Mouse (Mus musculus): ENCODE data around the gene Tst. TPM values are rescaled to one million over a fixed set of nuclear protein-coding genes. Genes with fewer than 3 reads are reported as not detected.

The Tst gene
- polyA plus RNA-seq, 1 experiment from 2014 or later: 12.0 TPM

DNA sequence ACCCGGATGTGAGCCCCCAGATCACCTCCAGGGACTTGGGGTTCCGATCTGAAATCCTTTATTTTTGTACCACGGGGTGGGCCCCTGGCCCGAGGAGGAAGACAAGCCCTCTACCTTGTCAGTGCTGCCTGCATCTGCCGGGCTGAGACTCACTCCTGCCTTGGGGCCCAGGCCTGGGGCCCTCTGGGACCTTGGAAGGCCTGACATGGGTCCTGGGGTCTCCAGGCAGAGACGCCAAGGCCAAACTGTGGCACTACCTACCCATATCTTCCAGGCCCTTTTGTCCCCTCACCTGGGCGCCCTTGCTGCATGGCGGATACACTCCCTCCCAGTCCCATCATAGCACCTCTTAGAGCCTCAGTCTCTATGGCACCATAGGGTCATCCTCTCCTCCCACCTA lies 32.8 kb upstream of the Tst start:
- Histone ChIP-seq H3K36me3 (ENCODE audit: poor library complexity, severe bottlenecking) (peaks cover 32% of the 10 kb centered on the region), H3K4me3 (no peak overlapping the region), H3K27me3 (no peaks in the 10 kb centered on the region), H3K4me1 (peaks cover 48% of the 10 kb centered on the region), H3K9me3 (replicated peaks) (no peaks in the 10 kb centered on the region), H3K4me2 (no peak overlapping the region), H3K27ac (no peak overlapping the region), H3K9ac (no peak overlapping the region)
- 52% methylated on average over 8 of the region's 8 CpGs for WGBS
- ATAC-seq: no peak

DNA sequence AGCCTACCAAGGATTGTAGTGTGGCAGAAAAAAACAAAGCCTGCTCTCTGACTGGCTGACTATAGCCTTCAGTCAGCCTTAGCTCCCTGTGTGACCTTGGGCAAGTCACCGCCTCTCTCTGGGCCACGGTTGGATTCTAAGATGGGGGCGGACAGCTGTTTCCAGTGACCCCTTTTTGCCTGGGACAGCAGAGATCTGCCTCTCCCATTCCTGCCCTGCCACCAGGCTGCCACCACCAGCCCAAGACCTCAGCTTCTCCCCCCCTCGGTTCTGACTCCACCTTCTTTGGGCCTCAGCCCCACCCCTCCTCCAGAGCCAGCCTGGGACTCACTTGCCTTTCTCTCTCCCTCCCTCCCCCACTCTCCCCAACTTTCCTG lies 32.3 kb upstream of the Tst start:
- H3K9me3 ChIP-seq (replicated peaks): no peaks in the 10 kb centered on the region
- H3K4me2 ChIP-seq: no peak overlapping the region
- ATAC-seq: no peak
- WGBS: 46% methylated on average over 4 of the region's 4 CpGs
- H3K36me3 ChIP-seq (ENCODE audit: poor library complexity, severe bottlenecking): peaks cover 37% of the 10 kb centered on the region
- H3K4me3 ChIP-seq: no peak overlapping the region
- H3K27me3 ChIP-seq: no peaks in the 10 kb centered on the region
- H3K9ac ChIP-seq: no peak overlapping the region
- no peak overlapping the region for H3K27ac ChIP-seq
- H3K4me1 ChIP-seq: peaks cover 48% of the 10 kb centered on the region

DNA sequence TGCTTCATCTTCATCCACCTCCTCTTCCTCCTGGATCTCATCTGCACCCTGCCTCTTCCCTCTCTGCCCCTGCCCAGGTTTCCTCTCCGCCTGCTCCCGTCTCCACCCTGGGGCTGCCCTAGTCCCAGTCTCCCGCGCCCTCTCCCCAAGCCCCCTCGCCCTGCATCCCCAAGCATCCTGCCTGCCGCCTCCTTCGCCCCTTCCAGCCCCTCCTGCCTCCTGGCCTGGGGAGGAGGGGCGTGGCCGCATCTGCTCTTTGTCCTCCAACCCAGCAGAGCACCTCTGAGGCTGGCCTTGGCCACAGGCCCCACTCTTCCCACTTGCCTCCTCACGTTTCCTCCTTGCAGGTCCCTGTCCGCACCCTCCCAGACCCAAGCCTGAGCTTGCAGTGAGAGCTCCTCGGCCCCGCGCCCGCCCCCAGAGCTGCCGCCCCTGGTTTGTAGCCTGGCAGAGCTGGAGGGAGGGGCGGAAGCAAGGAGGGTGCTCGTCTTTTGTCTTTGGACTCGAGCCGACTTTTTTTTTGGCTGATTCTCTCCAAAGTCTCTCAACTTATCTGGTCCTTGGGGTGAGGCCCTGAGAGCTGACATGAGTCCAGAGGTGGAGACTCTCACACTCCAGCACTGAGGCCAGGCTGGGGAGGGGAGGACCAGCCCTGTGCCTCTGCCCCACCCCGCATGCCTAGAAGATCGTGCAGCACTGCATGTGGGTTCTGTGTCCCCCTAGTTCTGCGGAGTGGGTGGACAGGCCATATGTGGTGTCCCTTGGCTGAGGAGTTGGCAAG lies 31.7 kb upstream of the Tst start:
- no peaks in the 10 kb centered on the region for H3K9me3 ChIP-seq (replicated peaks)
- H3K27me3 ChIP-seq: no peaks in the 10 kb centered on the region
- H3K4me3 ChIP-seq: peak overlapping the region; percentile 30
- peaks cover 42% of the 10 kb centered on the region for H3K36me3 ChIP-seq (ENCODE audit: poor library complexity, severe bottlenecking)
- H3K4me1 ChIP-seq: peaks cover 48% of the 10 kb centered on the region
- peak overlapping the region; percentile 62 for H3K9ac ChIP-seq
- peak; percentile 33 for ATAC-seq
- WGBS: 12% methylated on average over 22 of the region's 23 CpGs
- peak overlapping the region; percentile 75 for H3K27ac ChIP-seq
- H3K4me2 ChIP-seq: peak overlapping the region; percentile 65

DNA sequence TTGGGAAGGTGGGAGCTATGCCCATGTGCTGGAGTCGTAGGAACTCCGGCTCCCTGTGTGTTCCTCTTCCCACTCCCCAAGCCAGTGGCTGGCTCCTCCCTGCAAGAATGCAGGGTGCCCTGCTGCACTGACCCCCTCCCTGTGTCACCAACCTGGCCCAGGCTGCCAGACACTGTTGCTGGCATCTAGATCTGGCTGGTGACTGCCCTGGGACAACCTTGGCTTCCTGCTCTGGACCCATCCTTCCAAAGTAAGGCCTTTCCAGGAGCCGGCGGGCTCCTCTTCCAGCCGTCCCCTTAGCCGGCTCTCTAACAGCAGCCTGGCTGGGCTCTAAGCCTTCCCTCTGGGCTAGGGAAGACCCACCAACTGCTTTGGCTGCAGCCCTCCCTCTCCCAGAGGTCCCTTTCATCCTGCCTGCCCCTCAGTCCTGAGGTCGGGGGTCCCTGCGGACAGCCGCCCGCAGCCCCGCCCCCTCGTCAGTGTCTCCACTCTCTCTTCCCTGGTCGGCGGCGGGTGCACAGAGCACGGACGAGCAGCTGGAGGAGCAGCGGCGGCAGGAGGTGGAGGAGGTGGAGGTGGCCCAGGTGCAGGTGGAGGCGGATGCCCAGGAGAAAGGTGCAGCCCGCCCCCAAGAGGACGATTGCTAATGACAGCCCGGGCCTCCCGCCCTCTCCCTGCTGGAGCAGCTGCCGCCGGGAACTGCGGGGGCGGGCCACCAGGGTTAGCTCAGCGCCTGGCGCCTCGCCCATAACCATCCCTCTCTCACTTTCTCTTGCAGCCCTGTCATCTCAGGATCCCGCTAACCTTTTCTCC lies 30.9 kb upstream of the Tst start:
- Histone ChIP-seq H3K4me3 (peak overlapping the region; percentile 30), H3K36me3 (ENCODE audit: poor library complexity, severe bottlenecking) (peaks cover 51% of the 10 kb centered on the region), H3K27me3 (no peaks in the 10 kb centered on the region), H3K4me1 (peaks cover 48% of the 10 kb centered on the region), H3K4me2 (peak overlapping the region; percentile 65), H3K9ac (peak overlapping the region; percentile 62), H3K27ac (peak overlapping the region; percentile 75), H3K9me3 (replicated peaks) (no peaks in the 10 kb centered on the region)
- 11% methylated on average over 25 of the region's 32 CpGs for WGBS
- peak; percentile 73 for ATAC-seq

DNA sequence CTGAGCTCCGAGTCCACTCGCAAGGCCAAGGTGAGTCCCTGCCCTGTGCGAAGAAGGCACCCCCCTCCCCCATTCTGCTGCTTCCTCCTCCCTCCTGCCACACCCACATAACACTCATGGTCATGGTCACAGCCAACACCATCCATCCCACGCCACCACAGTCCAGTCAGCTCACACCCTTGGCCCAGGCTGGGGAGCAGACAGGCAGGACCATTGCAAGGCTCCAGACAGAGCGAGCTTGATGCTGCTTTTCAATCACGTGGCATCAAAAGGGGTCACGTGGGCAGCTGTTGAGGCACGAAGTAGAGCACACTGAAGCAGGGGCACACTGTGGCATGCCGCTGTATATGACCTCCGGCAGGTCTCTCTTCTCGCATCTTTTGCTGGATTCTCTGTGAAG lies 30.0 kb upstream of the Tst start:
- H3K27me3 ChIP-seq: no peaks in the 10 kb centered on the region
- peaks cover 44% of the 10 kb centered on the region for H3K4me1 ChIP-seq
- no peak overlapping the region for H3K27ac ChIP-seq
- no peak overlapping the region for H3K4me2 ChIP-seq
- 86% methylated on average over 11 of the region's 11 CpGs for WGBS
- peaks cover 60% of the 10 kb centered on the region for H3K36me3 ChIP-seq (ENCODE audit: poor library complexity, severe bottlenecking)
- no peak for ATAC-seq
- no peaks in the 10 kb centered on the region for H3K9me3 ChIP-seq (replicated peaks)
- H3K9ac ChIP-seq: no peak overlapping the region
- H3K4me3 ChIP-seq: no peak overlapping the region

DNA sequence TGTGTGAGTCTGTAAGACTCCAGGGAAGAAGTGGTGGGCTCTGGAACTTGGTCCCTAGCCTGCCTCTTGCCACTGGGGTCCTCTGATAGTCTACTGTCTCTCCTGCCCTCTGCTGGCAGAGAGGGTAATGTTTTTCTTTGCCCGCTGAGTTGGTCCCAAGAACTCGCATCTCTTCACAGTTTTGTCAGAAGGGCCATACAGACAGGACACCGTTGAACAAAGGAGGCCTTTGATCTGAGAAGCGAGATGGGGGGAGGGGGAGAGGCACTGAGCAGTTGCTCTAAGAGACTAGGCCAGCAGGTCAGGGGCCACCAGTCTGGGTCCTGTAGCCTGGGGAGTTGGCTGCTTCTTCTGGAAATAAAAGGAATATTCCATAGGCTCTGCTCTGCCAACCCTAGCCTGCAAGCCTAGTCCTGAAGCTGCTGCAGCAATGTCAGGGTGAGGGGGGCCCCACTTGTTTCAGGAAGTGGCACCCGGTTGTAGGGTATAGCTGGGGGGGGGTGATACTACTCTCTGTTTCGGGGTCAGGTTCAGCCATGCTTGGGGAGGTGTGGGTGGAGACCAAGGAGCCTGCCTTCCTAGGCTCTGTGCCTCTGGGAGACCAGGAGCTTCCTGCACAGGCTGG lies 29.3 kb upstream of the Tst start:
- Histone ChIP-seq H3K36me3 (ENCODE audit: poor library complexity, severe bottlenecking) (peaks cover 65% of the 10 kb centered on the region), H3K4me2 (no peak overlapping the region), H3K9ac (no peak overlapping the region), H3K27me3 (no peaks in the 10 kb centered on the region), H3K9me3 (replicated peaks) (no peaks in the 10 kb centered on the region), H3K4me3 (no peak overlapping the region), H3K27ac (no peak overlapping the region), H3K4me1 (peaks cover 48% of the 10 kb centered on the region)
- ATAC-seq: no peak
- WGBS: 29% methylated on average over 6 of the region's 6 CpGs

DNA sequence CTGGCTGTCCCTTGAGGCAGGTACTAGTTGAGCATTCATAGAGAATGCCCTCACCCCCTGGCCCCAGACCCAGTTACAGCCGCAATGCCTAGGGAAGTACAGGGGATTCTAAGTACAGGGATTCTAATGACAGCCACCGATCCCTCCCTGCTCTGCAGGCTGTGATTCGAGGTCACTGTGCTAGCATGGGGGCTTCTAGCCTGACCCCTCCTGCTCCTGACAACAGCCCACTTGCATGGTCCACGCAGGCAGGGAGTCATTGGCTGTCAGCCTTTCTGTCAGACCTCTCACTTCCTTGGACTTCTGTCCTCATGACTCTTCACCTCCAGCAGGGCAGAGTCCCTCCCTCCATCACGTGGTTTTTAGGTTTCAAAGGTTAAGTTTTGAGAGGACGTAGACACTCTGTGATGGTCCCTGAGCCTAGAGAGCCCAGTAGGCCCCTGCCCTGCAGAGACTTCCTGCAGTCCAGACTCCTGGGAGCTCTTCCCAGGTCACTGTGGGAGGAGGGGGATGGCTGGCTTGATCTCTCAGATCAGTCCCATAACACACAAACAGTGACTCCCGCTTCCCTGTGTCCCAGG lies 25.9 kb upstream of the Tst start:
- H3K36me3 ChIP-seq (ENCODE audit: poor library complexity, severe bottlenecking): peaks cover 59% of the 10 kb centered on the region
- H3K4me3 ChIP-seq: no peak overlapping the region
- no peak overlapping the region for H3K9ac ChIP-seq
- WGBS: 88% methylated on average over 7 of the region's 7 CpGs
- H3K4me2 ChIP-seq: no peak overlapping the region
- no peak for ATAC-seq
- H3K9me3 ChIP-seq (replicated peaks): no peaks in the 10 kb centered on the region
- peaks cover 43% of the 10 kb centered on the region for H3K4me1 ChIP-seq
- H3K27me3 ChIP-seq: no peaks in the 10 kb centered on the region
- H3K27ac ChIP-seq: no peak overlapping the region

DNA sequence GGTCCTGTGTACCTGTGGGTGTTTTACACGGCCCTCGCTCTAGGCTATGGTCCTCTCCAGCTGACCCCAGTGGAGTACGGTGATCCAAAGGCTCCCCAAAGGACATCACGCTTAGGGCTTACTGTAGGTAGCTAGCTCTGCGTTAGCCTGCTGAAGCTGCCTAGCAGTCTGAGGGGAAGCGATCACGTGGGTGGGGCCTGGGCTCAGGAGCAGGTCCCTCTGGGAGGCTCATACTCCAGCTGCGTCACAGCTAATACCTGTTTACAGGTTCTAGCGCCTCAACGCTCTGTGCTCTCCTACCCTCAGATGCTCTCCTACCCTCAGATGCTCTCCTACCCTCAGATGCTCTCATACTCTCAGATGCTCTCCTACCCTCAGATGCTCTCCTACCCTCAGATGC lies 25.2 kb upstream of the Tst start:
- Histone ChIP-seq H3K4me3 (no peak overlapping the region), H3K27ac (no peak overlapping the region), H3K9ac (no peak overlapping the region), H3K36me3 (ENCODE audit: poor library complexity, severe bottlenecking) (peaks cover 52% of the 10 kb centered on the region), H3K9me3 (replicated peaks) (no peaks in the 10 kb centered on the region), H3K4me1 (peaks cover 35% of the 10 kb centered on the region), H3K27me3 (no peaks in the 10 kb centered on the region), H3K4me2 (no peak overlapping the region)
- no peak for ATAC-seq
- WGBS: 90% methylated on average over 10 of the region's 10 CpGs

DNA sequence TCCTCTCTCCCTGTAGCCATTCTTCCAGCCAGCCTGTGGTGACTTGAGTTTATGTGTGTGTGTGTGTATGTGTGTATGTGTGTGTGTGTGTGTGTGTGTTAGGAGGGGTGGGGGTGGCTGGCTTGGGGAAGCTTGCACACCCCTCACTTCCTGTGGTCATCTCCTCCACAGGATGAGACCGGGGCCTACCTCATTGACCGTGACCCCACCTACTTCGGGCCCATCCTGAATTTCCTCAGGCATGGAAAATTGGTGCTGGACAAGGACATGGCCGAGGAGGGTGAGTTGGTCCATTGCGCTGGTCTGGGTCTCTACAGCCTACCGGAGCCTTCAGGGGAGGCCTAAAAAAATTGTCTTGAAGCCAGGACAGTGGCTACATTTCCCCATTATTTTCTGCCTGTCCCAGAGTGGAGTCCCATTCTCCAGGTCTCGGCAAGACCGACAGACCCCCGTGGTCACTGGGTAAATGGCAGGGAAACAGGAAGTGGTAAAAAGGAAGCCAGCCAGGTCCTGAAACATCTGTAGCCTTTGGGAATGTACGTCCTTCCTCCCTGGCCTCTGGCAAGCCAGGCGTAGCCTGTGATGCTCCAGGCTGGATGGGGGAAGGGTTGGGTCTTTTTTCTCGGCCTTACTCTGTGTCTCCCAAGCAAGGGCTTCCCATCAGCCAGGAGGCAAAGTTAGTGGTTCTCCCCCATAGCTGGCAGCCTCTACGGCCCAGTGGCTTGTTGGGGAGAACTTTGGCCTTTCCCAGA lies 24.3 kb upstream of the Tst start:
- Histone ChIP-seq H3K27me3 (0 out of 2 replicates have a peak, but pooled peaks cover under 1% of the 10 kb centered on the region), H3K9me3 (replicated peaks) (no peaks in the 10 kb centered on the region), H3K4me1 (peaks cover 29% of the 10 kb centered on the region), H3K4me2 (peak overlapping the region; percentile 80), H3K9ac (peak overlapping the region; percentile 92), H3K4me3 (peak overlapping the region; percentile 93), H3K36me3 (ENCODE audit: poor library complexity, severe bottlenecking) (peaks cover 44% of the 10 kb centered on the region), H3K27ac (no peak overlapping the region; the same call in 1 of the 2 replicates)
- ATAC-seq: no peak
- WGBS: 86% methylated on average over 13 of the region's 13 CpGs

DNA sequence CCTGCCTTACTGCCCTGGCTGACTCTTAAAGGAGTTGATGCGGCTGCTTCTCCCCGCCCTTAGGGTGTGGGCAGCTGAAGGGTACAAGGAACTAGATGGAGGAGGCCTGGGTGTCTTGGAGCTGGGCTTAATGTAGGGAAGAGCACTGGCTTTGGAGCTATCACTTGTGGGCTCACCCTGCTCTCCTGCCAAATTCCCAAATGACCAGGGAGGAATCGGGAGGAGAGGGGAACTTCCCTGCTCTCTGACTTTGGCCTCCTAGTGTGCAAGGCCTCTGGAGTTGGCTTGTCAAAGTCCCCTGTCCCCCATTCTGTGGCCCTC lies 23.4 kb upstream of the Tst start:
- peak overlapping the region; percentile 93 for H3K4me3 ChIP-seq
- ATAC-seq: no peak
- 2% methylated on average over 3 of the region's 3 CpGs for WGBS
- H3K9me3 ChIP-seq (replicated peaks): no peaks in the 10 kb centered on the region
- H3K4me2 ChIP-seq: peak overlapping the region; percentile 80
- peak overlapping the region; percentile 92 for H3K9ac ChIP-seq
- peak overlapping the region; percentile 40; the same call in 1 of the 2 replicates for H3K27ac ChIP-seq
- peaks cover 9% of the 10 kb centered on the region; the same call in 1 of the 2 replicates for H3K27me3 ChIP-seq
- H3K36me3 ChIP-seq (ENCODE audit: poor library complexity, severe bottlenecking): peaks cover 38% of the 10 kb centered on the region
- H3K4me1 ChIP-seq: peaks cover 24% of the 10 kb centered on the region

DNA sequence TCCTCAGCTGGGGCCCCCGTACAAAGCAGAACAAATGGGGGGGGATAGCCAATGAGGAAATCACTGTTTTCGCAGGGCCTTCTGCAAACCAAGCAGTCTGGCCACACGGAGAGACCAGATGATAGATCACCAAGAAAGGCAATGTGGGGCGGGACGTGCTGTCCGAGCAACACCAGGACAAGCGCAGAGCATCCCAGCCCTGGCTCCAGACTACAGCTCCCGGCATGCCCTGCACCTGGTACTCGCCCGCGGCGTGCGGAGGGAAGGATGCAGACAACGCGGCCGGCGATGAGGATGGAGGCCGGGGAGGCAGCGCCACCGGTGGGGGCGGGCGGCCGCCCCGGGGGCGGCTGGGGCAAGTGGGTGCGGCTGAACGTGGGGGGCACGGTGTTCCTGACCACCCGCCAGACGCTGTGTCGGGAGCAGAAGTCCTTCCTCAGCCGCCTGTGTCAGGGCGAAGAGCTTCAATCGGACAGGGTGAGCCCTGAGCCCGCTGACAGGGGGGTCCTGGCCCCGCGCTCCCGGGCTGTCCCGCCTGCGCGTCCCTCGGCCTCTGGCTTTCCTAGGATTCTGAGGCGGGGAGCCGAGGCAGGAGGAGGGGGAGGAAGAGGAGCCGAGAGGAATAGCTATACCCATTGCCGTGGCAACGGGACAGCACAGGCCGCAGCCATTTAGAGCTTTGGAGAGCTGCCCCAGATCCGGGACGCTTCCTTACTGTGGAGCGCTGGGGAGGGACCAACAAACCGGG lies 22.9 kb upstream of the Tst start, which contains the start of gene Kctd17:
Gene Kctd17 (plus strand): TSS at position 174 of the 748 bp plus-strand sequence.
- Histone ChIP-seq H3K36me3 (ENCODE audit: poor library complexity, severe bottlenecking) (peaks cover 33% of the 10 kb centered on the region), H3K9ac (peak within 1 kb of the TSS; percentile 92), H3K4me3 (peak within 1 kb of the TSS; percentile 93), H3K27me3 (peaks cover 13% of the 10 kb centered on the region; the same call in 1 of the 2 replicates), H3K4me2 (peak within 1 kb of the TSS; percentile 80), H3K9me3 (replicated peaks) (no peaks in the 10 kb centered on the region), H3K4me1 (peaks cover 24% of the 10 kb centered on the region), H3K27ac (peak within 1 kb of the TSS; percentile 40)
- peak; percentile 92 for ATAC-seq
- 2% methylated on average over 50 of the region's 52 CpGs for WGBS

Measured in forebrain, embryonic 13.5 days (tissue).